Mouse (Mus musculus): ENCODE results near the gene Nat8.
"Not testable (repeated sequence)": the region's sequence is repeated elsewhere in the genome, so short reads cannot be mapped to it uniquely, and the experiment has no call there.

DNA sequence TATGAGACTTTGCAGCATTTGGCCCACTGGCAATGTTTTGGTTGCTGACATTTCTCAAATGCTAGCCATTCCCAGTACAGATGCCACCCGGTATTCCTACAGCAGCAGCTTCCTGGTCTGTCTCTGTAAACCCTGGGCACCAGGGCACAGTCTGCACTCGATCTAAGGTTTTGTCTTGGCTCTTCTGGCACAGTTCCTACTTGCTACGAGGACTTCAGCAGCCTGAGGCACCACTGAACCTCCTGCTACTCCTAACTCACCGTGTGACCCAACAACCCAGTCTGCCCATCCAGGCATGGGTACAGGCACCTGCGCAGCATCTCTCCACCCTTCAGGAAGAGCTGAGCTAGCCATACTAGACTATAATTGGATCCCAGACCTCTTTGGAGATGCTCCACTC is 4.2 kb upstream of the Nat8 start:
- TF ChIP-seq FLI1 (IDR thresholded peaks at IDR 0.05; ENCODE audit: low read length); GATA1 (IDR thresholded peaks at IDR 0.05; ENCODE audit: borderline replicate concordance, low read length): not testable (repeated sequence)
